Mouse (Mus musculus) hindbrain, embryonic 16.5 days (tissue): ENCODE results near the gene Prr36. TPM values are rescaled to one million over a fixed set of nuclear protein-coding genes. Genes with fewer than 3 reads are reported as not detected.

ENCODE experiments used
- ATAC-seq: fragments of 200-750 bp; cut with Nextera tagmentation; 2 replicates; pipeline ENCODE4 v1.8.0; 2017; ENCODE audit warnings: moderate TSS enrichment, moderate library complexity
- H3K27ac ChIP-seq: fragments of 300-500 bp; sonication (generic); 2 replicates; pipeline ENCODE4 v1.5.1; 2014; ENCODE audit warnings: low read depth, mild to moderate bottlenecking, control low read depth, low read length, moderate library complexity
- H3K27me3 ChIP-seq: fragments of 300-500 bp; sonication (generic); replicated peaks from 2 replicates; pipeline ENCODE4 v1.6.1; 2014; ENCODE audit warnings: low read length; ENCODE audit not compliant: control insufficient read depth, insufficient read depth
- H3K36me3 ChIP-seq: fragments of 300-500 bp; sonication (generic); 2 replicates; pipeline ENCODE4 v1.6.1; 2014; ENCODE audit warnings: mild to moderate bottlenecking, low read length, moderate library complexity, mixed read lengths; ENCODE audit not compliant: control insufficient read depth, insufficient read depth
- H3K4me1 ChIP-seq: fragments of 300-500 bp; sonication (generic); 2 replicates; pipeline ENCODE4 v1.6.1; 2014; ENCODE audit warnings: low read depth, low read length; ENCODE audit not compliant: control insufficient read depth, insufficient read depth
- H3K4me2 ChIP-seq: fragments of 300-500 bp; sonication (generic); 2 replicates; pipeline ENCODE4 v1.6.1; 2014; ENCODE audit warnings: mild to moderate bottlenecking, low read length, control low read depth, moderate library complexity
- H3K4me3 ChIP-seq: fragments of 300-500 bp; sonication (generic); 2 replicates; pipeline ENCODE4 v1.5.1; 2014; ENCODE audit warnings: mild to moderate bottlenecking, low read length, control low read depth, moderate library complexity
- H3K9ac ChIP-seq: fragments of 300-500 bp; sonication (generic); 2 replicates; pipeline ENCODE4 v1.6.1; 2014; ENCODE audit warnings: low read depth, mild to moderate bottlenecking, control low read depth, low read length, moderate library complexity
- H3K9me3 ChIP-seq: fragments of 300-500 bp; sonication (generic); 2 replicates; pipeline ENCODE4 v1.6.1; 2014; ENCODE audit warnings: mild to moderate bottlenecking, low read length, moderate library complexity; ENCODE audit not compliant: control insufficient read depth
- WGBS: fragments of 180-500 bp; shearing (Covaris S2); extraction: QIAGEN DNeasy Blood & Tissue Kit; methylation state at CpG from one replicate; pipeline ENCODE4 v1.1.7; 2014; 5-methylcytosine and 5-hydroxymethylcytosine counted together
- polyA plus RNA-seq: library from polyadenylated mRNA; unstranded; fragments of >200 nt; fragmentation: Nextera tagmentation; extraction: Ambion mirVana; gene quantifications from 2 replicates; pipeline ENCODE4 v1.2.1, GENCODE M21; 2015

The Prr36 gene
- polyA plus RNA-seq, 1 experiment from 2014 or later = 42.8 TPM

GRCm38 (mm10) chr8:4192305-4192704 lies 25.0 kb downstream of the Prr36 start:
- peak; percentile 74 for ATAC-seq
- peak overlapping the region; percentile 76 for H3K27ac ChIP-seq
- no peaks in the 10 kb centered on the region for H3K27me3 ChIP-seq
- H3K9me3 ChIP-seq = no peaks in the 10 kb centered on the region
- H3K4me2 ChIP-seq = no peak overlapping the region
- H3K9ac ChIP-seq = no peak overlapping the region
- peaks cover 8% of the 10 kb centered on the region for H3K4me1 ChIP-seq
- no peak overlapping the region for H3K4me3 ChIP-seq
- WGBS = 28% methylated on average over 5 of the region's 5 CpGs
- H3K36me3 ChIP-seq = peaks cover 41% of the 10 kb centered on the region

- Histone ChIP-seq H3K27ac (no peak overlapping the region), H3K36me3 (peaks cover 62% of the 10 kb centered on the region), H3K9ac (no peak overlapping the region), H3K4me3 (no peak overlapping the region), H3K9me3 (no peaks in the 10 kb centered on the region), H3K4me1 (peaks cover 8% of the 10 kb centered on the region), H3K27me3 (no peaks in the 10 kb centered on the region), H3K4me2 (no peak overlapping the region)
- 53% methylated on average over 3 of the region's 3 CpGs for WGBS
- no peak for ATAC-seq
These were observed 28.1 kb downstream of the Prr36 start for GRCm38 (mm10) chr8:4189031-4189722.

- H3K4me2 ChIP-seq = no peak overlapping the region
- peaks cover 59% of the 10 kb centered on the region for H3K36me3 ChIP-seq
- no peaks in the 10 kb centered on the region for H3K27me3 ChIP-seq
- no peak overlapping the region for H3K27ac ChIP-seq
- no peak overlapping the region for H3K4me3 ChIP-seq
- H3K4me1 ChIP-seq = peaks cover 5% of the 10 kb centered on the region
- H3K9me3 ChIP-seq = no peaks in the 10 kb centered on the region
- ATAC-seq = no peak
- H3K9ac ChIP-seq = no peak overlapping the region
These were observed 28.7 kb downstream of the Prr36 start for GRCm38 (mm10) chr8:4188605-4189004.

GRCm38 (mm10) chr8:4186151-4186550 lies 31.1 kb downstream of the Prr36 start:
- Histone ChIP-seq H3K4me3 (no peak overlapping the region), H3K9ac (no peak overlapping the region), H3K4me2 (no peak overlapping the region), H3K9me3 (no peaks in the 10 kb centered on the region), H3K27ac (no peak overlapping the region), H3K27me3 (no peaks in the 10 kb centered on the region), H3K4me1 (no peaks in the 10 kb centered on the region; the same call in 1 of the 2 replicates), H3K36me3 (peaks cover 58% of the 10 kb centered on the region)
- no peak for ATAC-seq
- WGBS = 94% methylated on average over 2 of the region's 2 CpGs

- 91% methylated on average over 8 of the region's 8 CpGs for WGBS
These were observed 33.9 kb downstream of the Prr36 start for GRCm38 (mm10) chr8:4183409-4183808.

GRCm38 (mm10) chr8:4174018-4174417 lies 43.2 kb downstream of the Prr36 start:
- ATAC-seq = no peak
- H3K27ac ChIP-seq = no peak overlapping the region
- no peaks in the 10 kb centered on the region for H3K9me3 ChIP-seq
- H3K27me3 ChIP-seq = no peaks in the 10 kb centered on the region
- 75% methylated on average over 2 of the region's 2 CpGs for WGBS
- no peak overlapping the region for H3K4me3 ChIP-seq
- H3K4me2 ChIP-seq = no peak overlapping the region
- H3K36me3 ChIP-seq = peaks cover 11% of the 10 kb centered on the region
- peaks cover 14% of the 10 kb centered on the region for H3K4me1 ChIP-seq
- H3K9ac ChIP-seq = no peak overlapping the region

More at GRCm38 (mm10) chr8:4183409-4183808, 33.9 kb downstream of the Prr36 start:
- no peaks in the 10 kb centered on the region for H3K9me3 ChIP-seq
- H3K4me1 ChIP-seq = no peaks in the 10 kb centered on the region; the same call in 1 of the 2 replicates
- H3K36me3 ChIP-seq = peaks cover 45% of the 10 kb centered on the region
- no peaks in the 10 kb centered on the region for H3K27me3 ChIP-seq
- no peak for ATAC-seq
- no peak overlapping the region for H3K4me2 ChIP-seq
- H3K27ac ChIP-seq = no peak overlapping the region
- no peak overlapping the region for H3K9ac ChIP-seq
- H3K4me3 ChIP-seq = no peak overlapping the region

- no peak for ATAC-seq
- H3K4me2 ChIP-seq = no peak overlapping the region
- peaks cover 29% of the 10 kb centered on the region for H3K4me1 ChIP-seq
- no peaks in the 10 kb centered on the region for H3K9me3 ChIP-seq
- H3K36me3 ChIP-seq = peaks cover 11% of the 10 kb centered on the region
- no peak overlapping the region for H3K9ac ChIP-seq
- no peak overlapping the region for H3K4me3 ChIP-seq
- H3K27me3 ChIP-seq = no peaks in the 10 kb centered on the region
- 73% methylated on average over 3 of the region's 3 CpGs for WGBS
- H3K27ac ChIP-seq = no peak overlapping the region
These were observed 44.8 kb downstream of the Prr36 start for GRCm38 (mm10) chr8:4172486-4172885.

GRCm38 (mm10) chr8:4167918-4168317 lies 49.3 kb downstream of the Prr36 start:
- Histone ChIP-seq H3K4me2 (peak overlapping the region; percentile 83), H3K9ac (no peak overlapping the region)
- ATAC-seq = no peak

GRCm38 (mm10) chr8:4166881-4167525 lies 50.3 kb downstream of the Prr36 start:
- Histone ChIP-seq H3K4me1 (peaks cover 34% of the 10 kb centered on the region), H3K27ac (peak overlapping the region; percentile 71), H3K27me3 (no peaks in the 10 kb centered on the region), H3K4me3 (peak overlapping the region; percentile 89), H3K9ac (peak overlapping the region; percentile 91), H3K36me3 (0 out of 2 replicates have a peak, but pooled peaks cover 2% of the 10 kb centered on the region), H3K4me2 (peak overlapping the region; percentile 83), H3K9me3 (no peaks in the 10 kb centered on the region)
- ATAC-seq = no peak
- 7% methylated on average over 10 of the region's 10 CpGs for WGBS

More at GRCm38 (mm10) chr8:4167918-4168317, 49.3 kb downstream of the Prr36 start:
- 100% methylated on average over 1 of the region's 1 CpGs for WGBS
- Histone ChIP-seq H3K4me3 (peak overlapping the region; percentile 89), H3K36me3 (0 out of 2 replicates have a peak, but pooled peaks cover 2% of the 10 kb centered on the region), H3K27me3 (no peaks in the 10 kb centered on the region), H3K27ac (no peak overlapping the region), H3K9me3 (no peaks in the 10 kb centered on the region), H3K4me1 (peaks cover 34% of the 10 kb centered on the region)
